Mouse (Mus musculus) left cerebral cortex, postnatal 14 days (tissue): ENCODE measurements around the gene Has1. TPM values are rescaled to one million over a fixed set of nuclear protein-coding genes. Genes with fewer than 3 reads are reported as not detected.

Experiments
- DNase-seq, 2 experiments: peaks; one replicate each; pipeline ENCODE4 v3.0.0; 2021 to 2022; ENCODE audit warnings: low spot score in 2 of 2, mixed read lengths in 1 of 2
- intact Hi-C: fragments of 180-260 bp; cut with DNase I; formaldehyde crosslinking; loops from one replicate; pipeline ENCODE4 v1.15.1; 2025
- long read RNA-seq, 2 experiments: library from polyadenylated mRNA; stranded (forward); transcript quantifications; one replicate each; pipeline ENCODE4 v2.0.0; 2021
- total RNA-seq, 2 experiments: library from RNA; stranded (reverse); gene quantifications; 2 replicates each; pipeline ENCODE4 v1.2.3; 2021

The Has1 gene
- under 1 TPM; 0.26 to 0.32 TPM for total RNA-seq
- long read RNA-seq, experiment 1, partial matches to known transcripts: 1 of 1 reads
- long read RNA-seq, experiment 1, other reads (novel, unspliced or antisense): 0 of 1 reads
- long read RNA-seq, experiment 2: 0 reads

DNA sequence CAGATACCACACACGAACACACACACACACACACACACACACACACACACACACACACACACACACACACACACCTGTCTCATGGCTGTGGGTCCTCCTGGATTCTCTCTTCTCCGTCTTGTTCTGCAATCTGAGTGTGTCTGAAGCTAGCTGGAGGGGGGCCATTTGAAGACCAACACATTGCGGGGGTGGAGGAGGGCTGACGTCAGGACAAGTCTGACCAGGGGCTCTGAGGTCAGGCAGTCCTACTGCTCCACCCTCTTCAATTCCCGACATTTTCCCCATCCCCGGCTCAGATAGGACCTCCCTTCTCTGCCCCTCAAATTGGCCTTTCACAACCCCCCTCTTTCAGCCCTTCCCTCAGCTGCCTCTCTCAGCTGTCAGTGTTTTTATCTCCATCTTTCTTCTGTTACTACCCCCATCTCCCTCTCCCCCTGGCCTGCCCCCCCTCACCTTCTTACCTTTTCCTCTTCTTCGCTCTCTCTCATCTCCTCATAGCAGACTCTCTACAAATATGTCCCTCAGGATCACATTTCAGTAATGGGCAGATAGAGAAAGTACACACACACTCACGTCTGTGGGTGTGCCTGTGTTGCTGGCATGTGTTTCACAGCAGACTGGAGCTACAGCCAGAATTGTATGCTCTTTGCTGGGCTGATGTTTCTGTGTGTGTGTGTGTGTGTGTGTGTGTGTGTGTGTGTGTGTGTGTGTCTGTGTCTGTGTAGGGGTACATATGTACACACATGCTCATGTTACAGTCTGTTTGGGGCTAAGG lies at the start of gene Has1:
TSS of gene Has1 (minus strand) at position 142 of the 775 bp plus-strand sequence.
- DNase-seq: no peak
- intact Hi-C loops: no loop called here

DNA sequence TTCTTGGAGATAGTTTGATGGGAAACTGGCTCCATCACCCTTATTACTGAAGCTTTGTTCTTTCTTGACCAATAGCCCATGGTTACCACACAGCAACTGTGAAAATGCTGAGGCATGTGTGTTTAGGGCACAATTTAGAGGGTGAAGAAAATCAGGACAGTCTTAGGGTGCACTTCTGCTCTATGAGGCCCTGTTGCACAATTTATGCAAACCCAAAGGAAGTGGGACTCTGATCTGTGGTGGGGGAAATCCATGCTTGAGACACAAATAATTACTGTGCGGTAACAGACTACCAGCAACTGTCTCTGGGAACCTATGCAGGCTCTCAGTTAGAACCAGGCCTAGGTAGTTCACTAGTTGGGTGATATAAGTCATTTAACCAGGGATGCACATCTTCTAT lies 45.8 kb upstream of the Has1 start:
- intact Hi-C loops: no loop called here

DNA sequence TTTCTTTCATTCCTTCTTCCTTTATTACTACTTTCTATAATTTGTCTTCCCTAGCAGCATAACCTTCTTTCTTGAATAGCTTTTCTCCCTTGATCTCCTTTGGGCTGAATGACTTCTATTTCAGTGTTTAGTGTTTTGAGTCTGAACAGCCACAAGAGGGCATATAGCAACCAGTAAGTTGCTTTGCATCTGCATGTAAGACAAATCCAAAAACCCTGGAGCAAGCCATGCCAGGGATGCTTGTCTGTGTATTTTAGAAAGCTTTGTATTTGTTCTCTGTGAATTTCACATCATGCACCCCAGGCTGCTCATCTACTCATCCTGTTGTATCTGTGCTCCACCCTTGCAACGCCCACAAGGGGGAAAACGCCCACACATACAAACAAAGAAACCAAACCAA lies 44.3 kb upstream of the Has1 start:
- peak; percentile 6 to 47 for DNase-seq
- intact Hi-C loops: no loop called here

More for the DNA sequence above, 45.8 kb upstream of the Has1 start:
- DNase-seq: no peak

DNA sequence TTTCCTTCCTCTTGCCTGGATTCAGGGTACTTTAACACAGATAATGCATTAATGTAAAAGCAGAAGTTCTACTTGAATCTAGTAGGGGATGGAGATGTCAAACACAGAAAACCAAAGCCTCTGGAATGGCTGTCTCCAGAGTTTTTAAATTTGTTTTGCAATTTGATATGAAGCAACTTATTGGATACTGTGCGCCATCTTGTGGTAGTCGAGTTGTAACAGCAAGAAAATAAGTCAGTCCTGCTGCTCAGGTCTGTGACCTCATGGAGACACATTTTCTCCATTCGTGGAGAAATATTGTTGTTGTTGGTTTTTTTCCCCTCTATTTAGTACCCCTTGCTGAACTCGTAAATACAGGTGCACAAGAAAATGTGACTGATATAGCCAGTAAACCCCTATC lies 41.0 kb upstream of the Has1 start:
- DNase-seq: peak; percentile 56 to 63
- intact Hi-C loops: no loop called here

DNA sequence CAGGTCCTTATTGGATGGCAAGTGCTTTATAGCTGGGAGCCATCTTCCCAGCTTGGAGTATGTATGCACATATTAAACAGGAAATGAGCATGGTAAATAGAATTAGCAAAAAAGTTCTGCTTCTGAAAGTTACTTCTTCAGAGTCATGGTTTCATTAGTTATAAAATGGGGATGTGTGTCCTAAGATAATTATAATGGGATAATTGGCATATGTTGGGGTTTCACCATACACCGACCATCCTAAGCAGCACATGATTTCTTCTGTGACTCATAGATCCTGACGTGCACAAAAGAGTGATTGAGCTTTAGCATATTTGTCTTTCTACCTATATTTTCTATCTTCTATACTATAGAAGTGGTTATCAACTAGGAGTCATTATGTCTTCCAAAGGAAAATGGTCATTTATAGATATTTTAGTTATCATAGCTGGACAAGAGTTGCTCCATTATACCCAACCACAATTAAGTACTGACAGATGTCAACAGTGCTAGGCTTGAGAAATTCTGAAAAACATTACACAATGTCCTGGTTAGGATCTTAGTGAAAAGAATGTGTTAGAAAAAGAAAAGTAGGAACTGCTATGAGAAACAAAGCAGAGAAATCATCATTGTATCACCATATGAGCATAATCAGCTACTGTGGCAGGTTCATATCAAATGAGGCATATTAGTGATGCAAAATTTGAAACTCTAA lies 34.9 kb upstream of the Has1 start:
- DNase-seq: no peak
- intact Hi-C loops: no loop called here

DNA sequence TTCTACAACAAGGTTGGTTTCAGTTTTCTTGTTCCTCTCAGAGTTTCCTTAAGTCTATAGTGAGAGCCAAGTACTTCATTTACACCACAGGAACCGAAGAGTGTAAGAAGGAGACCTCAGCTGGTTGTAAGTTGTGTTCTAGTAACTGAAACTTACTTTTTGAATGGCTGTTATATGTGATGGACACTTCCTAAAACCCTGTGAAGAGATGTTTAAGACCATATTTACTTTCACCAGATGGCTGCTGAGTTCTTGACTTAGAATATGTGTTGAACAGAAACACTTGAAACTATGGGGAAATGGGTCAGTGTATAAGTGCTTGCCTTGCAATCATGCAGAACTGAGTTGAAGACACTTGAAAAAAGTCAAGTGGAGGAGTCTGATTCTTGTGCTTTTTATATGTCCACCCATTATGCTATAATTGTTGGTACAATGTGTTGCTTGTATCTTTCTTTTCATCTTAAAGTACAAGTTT lies 32.8 kb upstream of the Has1 start, which contains the start of the genes Fpr2 and Fpr3:
TSS of gene Fpr2 (plus strand) at position 51 of the 475 bp plus-strand sequence.
TSS of gene Fpr3 (plus strand) at position 79 of the 475 bp plus-strand sequence.
- no peak for DNase-seq
- intact Hi-C loops: no loop called here

DNA sequence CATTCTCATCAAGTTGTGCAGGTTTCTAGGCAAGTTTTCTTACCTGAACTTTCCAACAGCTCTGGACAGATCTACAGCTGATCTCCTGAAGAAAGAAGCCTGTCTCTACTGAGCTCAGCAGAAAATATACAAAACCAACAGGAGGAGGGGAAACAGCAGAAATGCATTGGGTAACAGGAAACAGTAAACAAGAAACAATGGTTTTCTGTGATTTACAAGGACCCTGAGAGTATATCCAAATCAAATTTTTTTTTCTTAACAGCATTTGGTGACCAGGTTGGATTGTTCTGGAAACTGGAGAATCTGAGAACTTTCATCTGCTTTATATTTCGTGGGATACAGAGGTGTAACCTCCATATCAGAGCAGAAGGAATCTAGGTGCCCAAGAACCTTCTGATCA lies 28.8 kb upstream of the Has1 start, which contains the start of gene Fpr1:
TSS of gene Fpr1 (minus strand) at position 101 of the 400 bp plus-strand sequence.
- no peak for DNase-seq
- intact Hi-C loops: no loop called here

DNA sequence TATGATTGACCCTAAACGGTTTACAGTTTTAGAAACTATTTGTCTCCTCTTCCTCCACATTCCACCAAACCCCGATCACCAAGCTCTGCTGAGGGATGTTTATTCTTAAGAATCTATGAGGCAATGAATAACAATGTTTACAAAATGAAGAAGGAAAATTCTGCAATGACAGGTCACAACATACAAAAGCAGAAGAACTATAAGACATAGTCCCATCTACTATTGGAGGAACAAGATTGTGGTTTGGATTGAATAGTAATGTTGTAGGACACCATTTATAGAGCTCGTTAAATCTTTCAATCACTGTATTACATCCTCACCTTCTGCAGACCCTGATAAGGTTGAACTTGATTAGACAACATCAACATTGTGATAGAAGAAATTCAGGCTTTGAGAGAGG lies 27.7 kb upstream of the Has1 start:
- DNase-seq: no peak
- intact Hi-C loops: no loop called here

DNA sequence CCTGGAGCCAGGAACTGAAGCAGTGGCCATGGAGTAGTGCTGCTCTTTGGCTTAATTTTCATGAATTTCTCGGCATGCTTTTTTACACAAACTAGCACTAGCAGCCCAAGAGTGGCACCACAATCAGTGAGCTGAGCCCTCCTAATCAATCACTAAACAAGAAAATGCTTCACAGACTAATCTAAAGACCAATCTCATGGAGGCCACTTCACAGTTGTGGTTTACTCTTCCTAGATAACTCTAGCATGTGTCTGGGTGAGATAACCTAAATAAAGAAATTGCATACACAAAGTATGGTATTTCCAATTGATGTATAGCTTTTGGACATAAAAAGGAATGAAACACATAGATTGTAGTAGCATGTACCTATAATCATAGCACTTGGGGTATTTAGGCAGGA lies 24.3 kb upstream of the Has1 start:
- DNase-seq: no peak
- intact Hi-C loops: no loop called here

DNA sequence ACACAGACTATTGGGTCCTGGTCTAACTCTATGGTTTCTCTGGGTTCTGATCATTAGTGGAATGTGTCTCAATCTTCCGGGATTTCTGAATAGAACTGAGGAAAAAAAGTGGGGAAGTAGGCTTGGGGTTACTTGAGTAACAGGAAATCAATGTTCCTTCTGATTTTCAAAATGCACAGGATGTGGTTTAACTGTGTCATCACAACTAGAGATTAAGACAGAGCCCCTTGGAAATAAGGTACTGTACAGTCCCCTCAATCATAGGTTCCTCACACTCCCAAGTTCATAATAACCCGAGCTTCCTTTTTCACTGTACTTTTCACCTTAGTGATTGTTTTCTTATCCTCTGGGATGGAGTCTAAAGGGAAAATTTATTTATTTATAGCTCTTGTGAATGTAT lies 16.7 kb upstream of the Has1 start:
- intact Hi-C loops: no loop called here
- DNase-seq: no peak

DNA sequence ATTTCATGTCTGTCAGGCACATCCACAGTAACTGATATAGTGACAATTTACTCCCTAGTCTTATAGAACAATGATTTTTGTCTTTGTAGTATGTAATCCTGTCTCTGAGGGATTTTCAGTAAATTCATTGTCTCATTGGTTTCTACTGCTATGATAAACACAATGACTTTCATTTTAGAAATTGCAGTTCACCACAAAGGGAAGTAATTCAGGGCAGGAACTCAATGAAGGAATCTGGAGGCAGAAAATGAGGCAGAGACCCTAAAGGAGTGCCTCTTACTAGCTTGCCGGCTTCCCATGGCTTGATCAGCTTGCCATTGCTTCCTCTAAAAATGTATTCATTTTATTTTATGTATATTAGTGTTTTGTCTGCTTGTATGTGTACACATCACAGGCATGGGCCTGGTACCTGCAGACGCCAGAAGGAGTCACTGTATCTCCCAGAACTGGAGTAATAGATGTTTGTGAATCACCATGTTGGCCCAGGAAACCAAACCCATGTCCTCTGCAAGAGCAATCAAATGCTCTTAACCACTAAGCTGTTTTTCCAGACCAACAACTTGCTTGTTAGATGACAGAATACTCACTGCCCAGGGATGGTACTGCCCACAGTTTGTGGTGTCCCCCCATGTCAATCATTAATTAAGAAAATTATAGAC lies 16.0 kb upstream of the Has1 start:
- DNase-seq: no peak
- intact Hi-C loops: no loop called here

DNA sequence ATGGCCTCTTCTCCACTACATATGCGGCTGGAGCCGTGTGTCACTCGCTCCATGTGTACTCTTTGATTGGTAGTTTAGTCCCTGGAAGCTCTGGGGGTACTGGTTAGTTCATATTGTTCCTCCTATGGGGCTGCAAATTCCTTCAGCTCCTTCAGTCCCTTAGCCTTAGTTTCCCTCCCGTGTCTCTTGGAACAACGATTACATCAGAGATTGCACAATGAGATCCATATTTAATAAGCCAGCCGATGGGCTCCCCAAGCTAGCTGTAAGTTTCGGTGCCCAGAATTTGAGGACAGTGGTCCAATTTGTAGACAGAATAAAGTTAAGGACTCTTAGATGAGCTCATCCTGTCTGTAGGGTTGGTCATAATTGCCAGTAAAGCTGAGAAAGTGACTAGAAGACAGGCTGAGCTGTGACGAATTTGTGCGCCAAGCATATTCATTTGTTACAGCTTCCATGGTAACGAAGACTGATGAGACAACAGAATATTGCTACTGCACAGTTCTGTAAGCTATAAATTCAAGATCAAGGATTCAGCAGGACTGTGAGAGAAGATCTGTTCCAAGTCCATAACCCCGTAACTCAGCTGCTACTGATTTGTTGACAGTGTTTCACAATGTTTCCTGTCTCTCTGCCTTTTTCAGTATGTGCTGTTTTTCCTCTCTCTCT lies 11.9 kb upstream of the Has1 start:
- intact Hi-C loops: no loop called here
- DNase-seq: peak; percentile 26 to 51

DNA sequence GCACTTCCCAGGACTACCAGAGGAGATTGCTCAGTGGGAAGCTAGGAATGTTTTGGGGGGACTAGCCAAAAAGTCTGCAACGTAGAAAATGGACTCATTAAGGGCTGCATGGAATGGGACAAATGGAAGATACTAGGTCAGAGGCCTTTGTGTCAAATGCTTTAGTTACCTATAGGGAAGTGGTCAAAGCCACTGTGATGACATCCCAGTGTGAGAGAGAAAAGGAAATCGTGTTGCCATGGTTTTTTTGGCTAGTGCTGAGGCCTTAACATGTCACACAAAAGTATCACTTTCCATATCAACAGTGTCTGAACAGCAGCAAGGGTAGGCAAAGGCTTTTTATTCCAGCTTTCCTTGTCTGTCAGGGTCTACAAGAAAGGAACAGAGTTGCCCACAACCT lies 10.2 kb upstream of the Has1 start:
- intact Hi-C loops: no loop called here
- DNase-seq: no peak

DNA sequence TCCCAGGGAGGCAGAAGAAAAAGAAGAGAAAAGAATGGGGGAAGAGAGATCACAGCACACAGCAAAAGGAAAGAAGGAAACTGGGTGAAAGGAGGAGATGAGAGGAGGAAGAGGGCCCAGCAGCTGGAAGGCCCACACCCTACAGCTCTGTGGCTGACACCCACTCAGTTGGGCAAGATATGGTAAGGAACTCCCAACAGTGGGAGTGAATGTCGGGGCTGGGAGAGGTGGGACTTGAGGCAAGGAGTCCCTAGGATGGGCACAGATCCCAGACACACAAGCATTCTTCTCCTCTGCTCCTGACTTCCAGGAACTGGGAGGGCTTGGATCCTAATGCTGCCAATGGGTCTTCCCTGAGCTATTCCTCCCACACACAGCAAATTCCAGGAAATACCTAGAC lies 7.4 kb upstream of the Has1 start:
- intact Hi-C loops: no loop called here
- no peak for DNase-seq

DNA sequence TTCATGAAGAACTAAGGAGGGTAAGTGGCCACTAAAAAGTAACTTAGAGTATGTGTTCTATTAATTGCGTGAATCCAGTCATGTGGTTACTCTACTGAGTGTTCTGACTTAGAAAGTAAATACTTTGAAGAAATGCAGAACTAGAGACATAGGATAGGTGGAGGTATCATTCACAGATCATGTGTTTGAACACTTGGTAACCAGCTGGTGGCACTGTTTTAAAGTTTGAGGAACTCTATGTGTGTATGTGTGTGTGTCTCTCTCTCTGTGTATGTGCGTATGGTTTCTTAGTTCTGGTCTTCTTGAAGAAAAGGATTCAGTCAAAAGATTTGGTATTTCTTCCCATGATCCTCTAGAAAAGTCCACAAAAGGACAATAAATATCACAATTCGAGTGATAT lies 5.1 kb upstream of the Has1 start:
- DNase-seq: no peak
- intact Hi-C loops: no loop called here

DNA sequence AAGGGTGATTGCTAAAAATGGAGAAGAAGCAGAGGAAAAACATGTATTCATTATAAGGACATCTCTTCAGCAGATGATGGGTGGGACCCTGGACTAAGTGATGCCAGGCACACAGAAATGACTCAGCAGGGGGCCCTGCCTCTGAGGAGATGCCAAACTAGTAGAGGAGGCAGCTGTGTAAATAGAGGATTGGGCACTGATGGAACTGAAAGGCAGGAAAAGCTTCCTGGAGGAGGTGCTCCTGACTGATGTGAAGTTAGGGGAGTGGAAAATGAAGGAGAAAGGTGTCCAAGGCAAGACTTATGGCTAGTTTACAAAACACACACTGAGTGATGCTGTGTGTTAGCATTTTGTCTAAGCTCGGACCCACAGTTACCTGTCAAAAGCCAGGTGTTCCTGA lies 2.4 kb upstream of the Has1 start:
- intact Hi-C loops: no loop called here
- DNase-seq: no peak

DNA sequence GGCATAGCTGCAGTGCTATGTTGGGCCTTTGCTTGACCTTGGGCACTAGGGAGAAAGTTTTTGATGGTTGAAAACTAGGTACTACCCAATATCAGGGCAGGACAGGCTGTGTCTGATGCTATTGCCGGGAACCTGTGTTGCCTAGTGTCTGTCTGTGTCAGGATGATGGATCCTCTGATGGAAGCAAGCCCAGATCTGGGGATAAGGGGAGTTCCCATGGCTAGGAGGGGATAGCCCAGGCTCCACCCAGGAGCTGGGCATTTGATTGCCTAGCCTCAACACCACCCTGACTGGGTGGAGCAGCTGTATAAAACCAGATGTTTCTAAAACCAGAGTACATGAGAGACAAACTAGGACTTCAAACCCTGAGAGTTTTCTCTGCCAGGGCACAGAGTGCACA lies 1.6 kb upstream of the Has1 start:
- DNase-seq: no peak
- intact Hi-C loops: no loop called here

DNA sequence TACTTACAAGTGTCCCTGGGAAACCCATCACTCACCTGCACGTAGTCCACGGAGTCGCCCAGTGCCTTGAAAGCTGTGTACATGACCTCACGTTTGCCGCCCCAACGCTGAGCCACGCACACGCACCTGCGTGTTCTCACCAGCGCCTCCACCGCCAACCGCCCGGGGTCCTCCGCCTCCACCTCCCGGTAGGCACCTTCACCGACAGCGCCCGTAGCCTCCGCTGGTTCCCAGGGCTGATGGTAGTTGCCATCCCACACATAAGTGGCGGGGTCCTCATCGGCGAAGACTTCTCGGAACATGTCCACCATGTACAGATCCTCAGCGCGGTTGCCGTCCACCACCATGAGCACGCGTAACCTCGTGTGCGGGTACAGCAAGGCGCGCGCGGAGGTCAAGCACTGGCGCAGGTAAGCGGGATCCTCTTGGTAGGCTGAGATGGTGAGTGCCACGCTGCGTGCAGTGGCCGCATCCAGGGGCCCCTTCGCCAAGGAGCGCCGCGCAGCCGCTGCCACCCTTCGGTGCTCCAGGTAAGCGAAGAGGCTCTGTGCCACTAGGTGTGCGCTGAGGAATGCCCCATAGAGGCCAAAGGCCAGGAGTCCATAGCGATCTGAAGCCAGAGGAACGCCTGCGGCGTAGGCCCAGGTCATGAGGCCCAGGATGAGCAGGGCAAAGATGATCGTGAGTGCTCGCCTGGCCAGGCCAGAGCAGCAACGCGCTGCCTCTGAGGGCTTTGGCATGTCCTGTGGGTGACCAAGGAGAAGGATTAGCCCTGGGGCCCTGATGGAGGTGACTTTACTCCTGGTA lies 4.9 kb downstream of the Has1 start:
- intact Hi-C loops: no loop called here
- peak in 1 of 2 experiments; percentile 30 for DNase-seq

DNA sequence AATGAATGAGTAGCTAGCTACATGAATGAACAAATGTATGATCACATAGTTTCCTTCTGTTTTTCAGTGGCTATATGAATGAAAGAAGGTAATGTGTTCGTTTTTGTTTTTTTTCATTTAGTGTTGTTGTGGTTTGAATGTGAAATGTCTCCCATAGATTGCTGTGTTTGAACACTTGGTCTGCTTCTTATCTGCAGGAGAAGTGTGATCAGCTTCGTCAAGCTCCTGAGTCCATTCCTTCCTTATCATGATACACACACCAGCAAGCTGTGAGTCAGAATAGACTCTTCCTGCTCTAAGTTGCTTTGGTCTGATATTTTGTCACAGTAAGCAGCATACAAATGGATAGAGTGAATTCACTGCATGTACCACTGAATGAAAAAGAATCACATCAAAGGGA lies 6.0 kb downstream of the Has1 start:
- DNase-seq: no peak
- intact Hi-C loops: no loop called here
